Mouse (Mus musculus) erythroblast, embryonic 14.5 days (primary cell): ENCODE data around the gene Irgm1.

Source experiments
- GATA1 ChIP-seq: IDR thresholded peaks from 2 replicates; pipeline ENCODE4 v1.6.1; 2012; ENCODE audit warnings: low read length, inconsistent platforms, mixed read lengths
- TAL1 ChIP-seq: IDR thresholded peaks from 3 replicates; pipeline ENCODE4 v1.6.1; 2012; ENCODE audit warnings: low read length, inconsistent platforms, mixed read lengths

GRCm38 (mm10) chr11:48846881-48847280 lies 24.6 kb downstream of the Irgm1 start:
- no peak for TF ChIP-seq GATA1
- TF ChIP-seq TAL1: no peak
